Mouse (Mus musculus) lung, postnatal 0 days (tissue): Measurements from ENCODE around the gene Rbm43.

ENCODE experiments used
- CTCF ChIP-seq: IDR thresholded peaks from 2 replicates; pipeline ENCODE4 v1.5.1; 2016; ENCODE audit warnings: antibody characterized with exemption, mild to moderate bottlenecking
- EP300 ChIP-seq: IDR thresholded peaks from 2 replicates; pipeline ENCODE4 v1.6.1; 2016; ENCODE audit warnings: antibody characterized with exemption, mild to moderate bottlenecking, control low read depth

- no peak for TF ChIP-seq CTCF
- no peak for TF ChIP-seq EP300
These were observed 6.9 kb upstream of the Rbm43 start for GRCm38 (mm10) chr2:51941832-51942231.
